Mouse (Mus musculus): ENCODE measurements around the gene Klk1b24.
"Not testable (repeated sequence)": the region's sequence is repeated elsewhere in the genome, so short reads cannot be mapped to it uniquely, and the experiment has no call there.

Klk1b24 gene

GRCm38 (mm10) chr7:44187936-44188335 is at the start of gene Klk1b24:
Klk1b24 (plus strand) TSS chr7:44188236.
- in situ Hi-C loops (cut with MboI, MseI): not testable (repeated sequence)

DNA sequence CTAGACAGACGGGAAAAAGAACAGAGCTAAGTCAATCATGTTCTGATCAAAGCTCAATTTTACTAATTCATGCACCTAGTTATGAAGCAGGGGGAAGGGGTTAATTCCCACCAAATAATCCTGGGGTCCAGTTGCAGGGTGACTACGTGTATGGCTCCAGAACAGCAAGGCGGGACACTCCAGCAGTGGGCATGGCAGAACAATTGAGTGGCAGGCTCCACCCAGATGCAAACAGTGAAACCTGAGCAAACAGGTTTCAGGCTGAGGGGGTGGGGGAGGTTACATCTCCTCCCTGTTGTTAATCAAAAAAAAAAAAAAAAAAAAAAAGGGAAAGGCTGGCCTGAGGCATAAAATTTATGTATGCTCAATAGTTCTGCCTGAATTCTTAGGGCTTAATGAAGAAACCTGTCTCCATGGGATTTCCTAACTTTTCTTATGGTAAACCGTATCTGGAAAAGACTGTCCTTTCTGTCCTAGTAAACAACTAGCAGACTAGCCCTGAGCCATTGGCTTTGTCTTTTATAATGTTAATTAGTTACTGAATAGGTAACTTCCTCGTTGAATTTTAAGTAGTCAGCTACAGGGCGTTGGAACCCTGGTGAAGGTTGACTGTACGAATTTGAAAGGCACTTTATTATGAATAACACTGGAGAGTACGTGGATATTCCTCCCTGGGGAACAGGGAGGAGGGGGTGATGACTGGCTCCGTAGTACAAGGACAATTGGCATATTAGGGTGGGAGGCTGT is 8.6 kb upstream of the Klk1b24 start:
- in situ Hi-C loops (cut with MboI, MseI): no loop called here

DNA sequence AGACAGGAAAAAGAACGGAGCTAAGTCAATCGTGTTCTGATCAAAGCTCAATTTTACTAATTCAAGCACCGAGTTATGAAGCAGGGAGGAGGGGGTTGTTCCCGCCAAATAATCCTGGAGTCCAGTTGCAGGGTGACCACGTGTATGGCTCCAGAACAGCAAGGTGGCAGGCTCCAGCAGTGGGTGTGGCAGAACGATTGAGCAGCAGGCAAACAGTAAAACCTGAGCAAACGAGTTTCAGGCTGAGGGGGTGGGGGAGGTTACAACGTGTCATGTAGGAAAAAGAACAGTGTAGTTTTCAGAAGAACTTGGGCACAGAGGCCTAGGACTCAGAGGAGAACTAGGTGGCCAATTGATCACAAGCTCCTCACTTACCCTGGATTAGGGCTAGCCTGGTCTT is 1.5 kb upstream of the Klk1b24 start:
- in situ Hi-C loops (cut with MboI, MseI): not testable (repeated sequence)

GRCm38 (mm10) chr7:44193466-44193865 is 5.4 kb downstream of the Klk1b24 start:
- in situ Hi-C loops (cut with MboI, MseI): not testable (repeated sequence)

- in situ Hi-C loops (cut with MboI, MseI): no loop called here
Measured at GRCm38 (mm10) chr7:44197891-44198290, 9.9 kb downstream of the Klk1b24 start, which contains the start of gene Klk1b3. Klk1b3 (plus strand) TSS chr7:44198191.

- in situ Hi-C loops (cut with MboI, MseI): not testable (repeated sequence)
Measured at GRCm38 (mm10) chr7:44207135-44207534, 19.1 kb downstream of the Klk1b24 start, which contains the start of gene Klk1b4. Klk1b4 (plus strand) TSS chr7:44207435.

GRCm38 (mm10) chr7:44208307-44208706 is 20.3 kb downstream of the Klk1b24 start:
- in situ Hi-C loops (cut with MboI, MseI): no loop called here

- in situ Hi-C loops (cut with MboI, MseI): no loop called here
Measured at GRCm38 (mm10) chr7:44215645-44216044, 27.6 kb downstream of the Klk1b24 start, which contains the start of gene Klk1b5. Klk1b5 (plus strand) TSS chr7:44215945.

GRCm38 (mm10) chr7:44221601-44222000 is 33.6 kb downstream of the Klk1b24 start:
- in situ Hi-C loops (cut with MboI, MseI): loop anchor here in 1 of 2 experiments (10.0 kb wide), 1 partner anchor 747 kb away; no protein-coding TSS in a partner anchor

- in situ Hi-C loops (cut with MboI, MseI): loop anchor here in 1 of 2 experiments (10.0 kb wide), 1 partner anchor 748 kb away; no protein-coding TSS in a partner anchor
Measured at GRCm38 (mm10) chr7:44222335-44222734, 34.3 kb downstream of the Klk1b24 start.

DNA sequence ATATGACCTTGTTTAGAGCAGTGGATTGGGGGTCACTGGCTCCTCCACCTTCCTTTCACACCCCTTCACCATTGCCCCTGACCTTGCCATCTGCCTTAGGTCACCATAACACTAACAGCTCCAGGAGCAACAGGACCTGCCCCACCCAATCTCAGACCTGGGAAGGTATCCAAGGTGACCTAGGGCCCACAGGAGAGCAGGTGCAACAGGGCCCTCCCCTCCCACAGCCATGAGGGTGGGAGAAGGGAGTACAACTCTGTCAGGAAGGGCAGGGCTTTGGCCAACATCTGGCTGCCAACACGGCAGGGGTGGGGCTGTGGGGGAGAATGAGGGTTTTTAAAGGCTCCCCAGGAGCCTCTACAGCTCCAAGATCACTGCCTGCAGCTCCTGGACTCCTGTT is 37.0 kb downstream of the Klk1b24 start, which contains the start of gene Klk1:
Gene Klk1 (plus strand): TSS at position 285 of the 400 bp plus-strand sequence.
- in situ Hi-C loops (cut with MboI, MseI): loop anchor here in 1 of 2 experiments (10.0 kb wide), 1 partner anchor 750 kb away; no protein-coding TSS in a partner anchor

GRCm38 (mm10) chr7:44235909-44236308 is 47.9 kb downstream of the Klk1b24 start, which contains the start of gene Gm36864:
Gm36864 (plus strand) TSS chr7:44236177.
- in situ Hi-C loops (cut with MboI, MseI): no loop called here

GRCm38 (mm10) chr7:44239913-44240312 is 51.9 kb downstream of the Klk1b24 start:
- in situ Hi-C loops (cut with MboI, MseI): loop anchor here in 1 of 2 experiments (10.0 kb wide), 1 partner anchor 925 kb away; the partner anchor contains the start of gene Zfp715

DNA sequence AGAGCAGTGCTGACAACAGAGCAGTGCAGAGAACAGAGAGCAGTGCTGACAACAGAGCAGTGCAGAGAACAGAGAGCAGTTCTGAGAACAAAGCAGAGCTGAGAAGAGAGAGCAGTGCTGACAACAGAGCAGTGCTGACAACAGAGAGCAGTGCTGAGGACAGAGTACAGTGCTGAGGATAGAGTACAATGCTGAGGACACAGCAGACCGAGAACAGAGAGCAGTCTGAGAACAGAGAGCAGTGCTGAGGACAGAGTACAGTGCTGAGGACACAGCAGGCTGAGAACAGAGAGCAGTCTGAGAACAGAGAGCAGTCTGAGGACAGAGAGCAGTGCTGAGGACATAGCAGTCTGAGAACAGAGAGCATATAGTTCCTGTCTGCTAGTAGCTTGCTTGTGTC is 52.7 kb downstream of the Klk1b24 start:
- in situ Hi-C loops (cut with MboI, MseI): loop anchor here in 1 of 2 experiments (10.0 kb wide), 1 partner anchor 926 kb away; the partner anchor contains the start of gene Zfp715

- in situ Hi-C loops (cut with MboI, MseI): loop anchor here in 1 of 2 experiments (10.0 kb wide), 1 partner anchor 926 kb away; the partner anchor contains the start of gene Zfp715
Measured at GRCm38 (mm10) chr7:44241163-44241562, 53.1 kb downstream of the Klk1b24 start.
